Mouse (Mus musculus) liver (tissue): ENCODE results near the gene Traf3ip1.

Source experiments
- DNase-seq: peaks from one replicate; pipeline ENCODE4 v3.0.0-alpha.2; 2020; ENCODE audit warnings: mixed read lengths

Traf3ip1 gene

DNA sequence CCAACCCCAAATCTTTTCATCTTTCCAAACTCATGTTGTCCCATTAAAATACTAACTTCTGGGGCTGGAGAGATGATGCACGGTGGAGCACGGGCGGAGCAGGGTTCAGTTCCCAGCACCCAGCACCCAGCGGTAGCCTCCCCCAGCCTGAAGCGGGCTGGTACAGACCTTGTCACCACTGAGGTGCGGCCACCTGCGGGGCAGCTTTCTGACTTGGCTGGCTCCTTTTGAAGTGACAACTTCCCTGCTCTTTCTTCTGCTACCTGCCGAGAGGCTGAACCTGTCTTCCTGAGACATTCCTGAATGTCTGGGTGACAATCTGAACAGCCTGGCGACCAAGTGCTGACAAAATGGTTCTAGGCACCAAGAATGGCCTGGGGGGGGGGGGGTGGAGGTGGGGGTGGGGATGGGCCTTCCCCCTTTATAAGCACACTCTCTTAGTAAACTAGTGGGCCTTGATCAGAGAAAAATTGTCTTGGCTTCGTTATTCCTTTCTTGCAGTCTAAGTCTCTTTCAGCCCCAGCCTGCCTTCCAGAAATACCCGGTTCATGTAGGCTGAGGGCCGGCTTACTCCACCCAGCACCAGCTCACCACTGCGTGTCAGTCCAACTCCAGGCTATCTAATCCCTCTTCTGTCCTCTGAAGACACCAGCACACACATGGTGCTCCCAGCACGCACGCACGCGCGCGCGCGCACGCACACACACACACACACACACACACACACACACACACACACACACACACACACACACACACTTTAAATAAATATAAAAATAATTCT lies 43.5 kb downstream of the Traf3ip1 start:
- peak; percentile 73 for DNase-seq

DNA sequence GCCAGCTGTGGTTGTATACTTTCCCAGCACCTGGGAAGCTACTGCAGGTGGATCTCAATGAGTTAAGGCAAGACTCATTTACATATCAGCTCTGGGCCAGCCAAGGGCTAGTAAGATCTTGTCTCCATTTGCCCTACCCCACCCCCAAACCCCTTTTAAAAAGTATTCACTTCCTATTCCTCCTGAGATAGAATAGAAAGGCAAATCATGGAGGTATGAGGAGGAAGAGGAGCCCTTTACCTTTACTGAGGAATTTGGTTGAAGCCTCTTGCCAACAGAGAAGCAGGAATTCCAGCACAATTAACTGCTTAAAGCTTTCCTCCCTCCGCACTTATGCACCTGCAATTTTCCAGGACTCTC lies 44.1 kb downstream of the Traf3ip1 start:
- DNase-seq = peak; percentile 41

DNA sequence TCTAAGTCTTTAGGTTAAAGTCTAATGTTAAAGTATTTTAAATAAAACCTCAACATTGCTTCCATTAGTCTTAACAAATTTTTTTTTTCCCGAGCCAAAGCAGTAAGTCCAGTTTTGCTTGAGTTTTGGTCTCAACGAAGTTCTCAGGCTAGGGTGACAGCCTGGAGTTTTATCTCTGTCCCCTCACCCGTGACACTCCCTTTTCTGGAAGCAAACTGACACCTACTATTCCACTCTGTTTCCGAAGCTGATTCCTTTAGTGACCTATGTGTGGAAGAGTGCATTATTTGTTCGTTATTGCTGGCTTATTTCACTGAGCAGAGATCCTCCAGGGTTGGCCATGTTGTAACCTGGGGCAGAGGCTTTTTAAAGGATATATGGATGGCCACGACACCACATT lies 44.8 kb downstream of the Traf3ip1 start:
- DNase-seq = peak; percentile 58

DNA sequence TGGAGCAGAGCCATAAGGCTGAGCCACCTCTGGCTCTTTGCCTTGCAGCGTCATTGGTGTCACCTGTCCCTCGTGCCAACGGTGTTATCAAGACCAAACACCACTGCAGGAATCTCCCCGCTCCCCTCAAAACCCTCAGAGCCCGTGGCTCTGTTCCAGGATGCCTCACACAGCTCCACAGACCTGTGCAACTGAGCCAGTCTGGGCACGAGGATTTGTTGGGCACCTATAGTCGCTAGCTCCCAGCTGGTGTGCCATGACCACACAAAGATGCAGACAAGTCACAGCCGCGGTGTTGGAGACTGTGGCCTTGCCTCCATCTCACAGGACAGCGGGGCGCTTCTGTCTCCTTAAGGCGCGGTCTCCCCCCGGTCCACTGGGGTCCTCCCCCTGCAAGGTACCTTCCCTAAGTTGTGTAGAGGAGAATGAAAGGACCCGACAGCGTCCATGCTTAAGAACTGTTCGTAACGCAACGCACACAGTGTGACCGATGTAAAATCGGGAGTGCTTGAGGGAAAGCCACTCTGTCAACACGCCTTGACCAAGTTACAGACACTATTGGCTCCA lies 45.3 kb downstream of the Traf3ip1 start:
- peak; percentile 80 for DNase-seq

DNA sequence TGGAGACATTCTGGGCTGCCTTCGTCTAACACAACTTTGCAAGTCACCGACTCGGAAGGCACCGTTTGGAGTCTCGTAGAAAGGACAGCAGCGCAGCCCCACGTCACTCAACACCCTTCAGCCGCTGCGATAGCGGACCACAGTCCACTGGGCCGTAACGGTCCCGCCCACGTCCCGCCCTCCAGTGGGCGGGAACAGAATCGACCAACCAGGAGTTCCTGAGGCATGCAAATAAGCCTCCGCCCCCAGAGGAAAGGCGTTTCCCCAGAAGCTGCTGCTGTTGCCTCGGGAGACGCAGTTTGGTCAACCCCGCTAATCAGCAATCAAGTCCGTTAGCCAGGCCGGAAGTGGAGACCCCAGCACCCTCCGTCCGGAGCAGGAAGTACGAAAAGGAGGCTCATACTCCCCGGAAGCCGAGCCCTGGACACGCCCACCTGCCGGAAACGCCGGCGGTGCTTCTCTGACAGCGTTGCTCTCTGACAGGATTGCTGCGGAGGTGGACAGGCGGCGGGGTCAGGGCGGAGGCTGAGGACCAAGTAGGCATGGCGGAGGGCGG lies 45.9 kb downstream of the Traf3ip1 start, which contains the start of gene Asb1:
Gene Asb1, plus strand, starts transcription at position 274 of the 556 bp plus-strand sequence.
- DNase-seq = peak; percentile 99

DNA sequence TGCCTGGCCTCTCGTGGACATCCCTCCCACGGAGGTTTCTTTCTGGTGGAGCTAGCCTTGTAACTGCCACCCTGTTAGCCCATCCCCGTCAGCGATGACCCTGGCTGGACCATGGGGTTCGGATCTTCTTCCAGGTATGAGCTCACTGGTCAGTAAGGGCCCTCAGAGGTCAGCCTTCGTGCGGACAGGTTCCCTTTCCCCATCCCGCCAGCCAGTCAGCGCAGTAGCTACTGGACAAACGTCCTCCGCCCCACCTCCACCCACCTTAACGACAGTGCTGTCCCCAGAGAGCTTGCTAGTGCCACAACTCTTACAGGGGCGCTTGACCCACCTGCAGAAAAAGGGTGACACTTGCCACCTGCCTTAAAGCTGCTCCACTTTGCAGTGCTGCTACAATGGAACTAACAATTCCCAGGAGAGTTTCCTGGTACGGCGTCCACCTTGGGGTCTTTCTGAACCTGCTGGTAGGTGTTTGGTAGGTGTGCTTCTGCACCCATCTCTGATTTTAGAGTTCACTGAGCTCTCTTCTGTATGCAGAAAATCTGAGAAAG lies 46.7 kb downstream of the Traf3ip1 start:
- DNase-seq = peak; percentile 63

DNA sequence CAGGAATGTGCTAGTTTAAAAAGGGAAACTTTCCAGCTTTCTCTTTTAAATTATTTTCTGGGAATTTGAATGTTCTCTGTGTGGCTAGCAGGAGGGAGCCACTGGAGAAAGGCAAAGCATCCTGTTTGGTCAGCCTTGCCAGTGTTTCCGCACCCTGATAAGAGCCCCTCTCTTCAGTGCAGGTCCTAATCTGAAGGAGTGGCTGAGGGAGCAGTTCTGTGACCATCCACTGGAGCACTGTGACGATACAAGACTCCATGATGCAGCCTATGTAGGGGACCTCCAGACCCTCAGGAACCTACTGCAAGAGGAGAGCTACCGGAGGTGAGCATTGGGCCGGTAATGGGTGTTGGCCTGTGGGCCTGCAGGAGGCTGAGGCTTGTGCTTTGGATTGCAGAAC lies 49.5 kb downstream of the Traf3ip1 start:
- DNase-seq = peak; percentile 78

DNA sequence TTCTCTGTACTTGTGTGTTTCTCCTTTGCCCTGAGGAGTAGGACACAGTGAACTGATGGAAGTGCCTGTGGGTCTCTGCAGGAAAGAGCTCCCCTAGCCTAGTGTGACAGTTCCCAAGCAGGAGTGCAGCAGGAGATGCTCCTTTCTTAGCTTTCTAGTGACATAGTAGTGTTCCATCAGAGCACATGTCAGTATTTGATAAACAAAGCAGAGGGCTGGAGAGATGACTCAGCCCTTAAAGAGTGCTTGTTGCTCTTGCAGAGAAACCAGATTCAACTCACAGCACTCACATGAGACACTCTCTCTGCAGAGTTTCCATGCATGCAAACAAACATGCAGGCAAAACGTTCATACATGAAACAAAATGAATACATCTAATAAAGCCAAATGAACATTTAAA lies 50.8 kb downstream of the Traf3ip1 start:
- DNase-seq = peak; percentile 51

DNA sequence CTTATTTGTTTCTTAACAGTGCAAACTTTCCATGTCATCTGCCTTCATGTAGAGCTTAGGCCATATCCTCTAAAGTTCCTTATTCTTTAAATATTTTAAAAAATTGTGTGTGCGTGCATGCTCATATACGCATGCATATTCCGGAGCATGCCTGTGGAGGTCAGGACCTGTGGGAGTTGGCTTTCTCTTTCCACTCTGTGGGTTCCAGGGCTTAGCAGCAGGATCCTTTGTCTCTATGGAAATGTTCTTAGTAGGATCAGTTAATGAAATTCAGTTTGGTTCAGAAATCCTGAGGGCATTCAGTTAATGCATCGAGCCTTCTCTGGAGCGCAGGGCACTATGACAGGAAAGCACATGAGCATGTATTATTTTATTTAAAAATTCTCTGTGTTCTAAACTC lies 53.1 kb downstream of the Traf3ip1 start:
- DNase-seq = no peak

DNA sequence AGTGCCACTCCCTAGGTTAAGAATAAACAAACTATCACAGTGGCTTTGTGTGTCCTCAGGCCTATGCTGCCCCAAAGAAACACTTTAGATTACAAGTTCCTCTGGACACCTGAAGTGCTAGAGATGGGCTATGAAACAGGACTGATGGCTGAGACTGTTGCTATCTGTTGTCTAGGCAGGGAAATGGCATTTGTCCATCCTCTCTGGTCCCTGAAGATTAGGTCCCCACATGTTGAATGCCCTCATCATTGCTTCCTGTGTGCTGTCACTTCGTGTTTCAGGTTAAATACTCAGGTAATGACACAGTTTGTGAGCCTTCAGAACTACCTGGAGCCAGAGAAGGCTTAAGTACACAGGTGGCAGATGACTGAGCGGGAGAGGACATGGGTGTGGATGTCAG lies 54.6 kb downstream of the Traf3ip1 start:
- no peak for DNase-seq

DNA sequence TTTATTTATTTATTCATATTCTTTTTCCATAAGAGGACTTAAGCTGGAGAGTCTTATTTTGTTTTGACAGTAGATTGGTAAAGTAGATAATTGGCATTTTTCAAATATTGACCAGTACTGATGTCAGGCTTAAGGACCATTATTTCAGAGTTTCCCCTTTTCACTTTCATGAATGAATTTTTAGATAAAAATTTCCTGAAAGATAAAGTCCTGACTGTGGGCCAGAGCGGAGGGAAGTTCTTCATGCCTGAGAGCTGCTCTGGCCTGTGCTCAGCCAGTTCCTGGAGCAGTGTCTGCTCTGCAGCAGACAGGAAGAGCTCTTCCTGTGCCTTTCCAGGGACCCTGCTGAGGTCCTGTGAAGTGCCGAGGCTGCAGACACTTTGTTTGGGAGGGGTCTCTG lies 62.7 kb downstream of the Traf3ip1 start:
- no peak for DNase-seq

DNA sequence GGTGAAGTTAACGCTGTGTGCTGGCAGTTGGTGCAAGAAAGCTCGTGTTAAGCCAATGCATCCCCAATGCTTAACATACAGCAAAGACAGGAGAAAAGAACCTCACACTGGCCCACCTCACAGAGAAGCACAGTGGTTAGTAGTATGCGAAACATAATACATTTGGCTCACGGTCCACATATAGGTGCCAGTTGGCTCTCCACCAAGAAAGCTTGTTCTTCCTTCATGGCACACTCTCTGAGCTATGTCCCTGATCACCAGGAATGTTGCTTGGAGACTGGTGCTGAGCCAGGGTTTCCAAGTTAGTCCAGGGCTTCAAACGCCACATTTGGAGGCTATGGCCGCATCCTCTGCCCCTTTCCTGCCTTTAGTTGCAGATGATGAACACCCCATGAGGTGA lies 66.8 kb downstream of the Traf3ip1 start:
- no peak for DNase-seq

DNA sequence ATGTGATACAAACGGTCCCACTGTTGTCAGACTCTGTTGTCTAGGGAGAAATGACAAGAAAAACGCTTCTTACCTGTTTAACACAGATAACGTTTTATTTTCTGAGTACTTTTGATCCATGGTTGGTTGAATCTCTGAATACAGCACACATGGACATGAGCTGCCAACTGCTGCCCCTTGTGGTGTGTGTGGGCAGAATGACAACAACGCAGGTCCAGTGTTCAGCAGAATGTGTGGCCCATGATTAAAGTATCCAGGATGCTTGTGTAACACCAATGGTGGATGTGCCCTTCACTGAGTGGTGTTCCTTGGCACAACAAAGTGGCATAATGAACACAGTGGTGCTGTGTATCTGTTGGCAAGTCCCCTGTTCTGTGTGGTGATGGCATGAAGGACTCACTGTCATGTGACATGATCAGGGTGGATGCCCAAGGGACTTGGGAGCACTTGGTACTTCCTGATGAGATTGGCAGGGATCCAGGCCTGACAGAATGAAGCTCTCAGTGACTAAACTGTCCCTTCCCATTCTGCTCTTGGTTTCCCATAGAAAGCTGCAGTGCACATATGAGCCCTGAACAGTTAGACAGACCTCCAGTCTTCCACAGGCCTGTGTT lies 68.6 kb downstream of the Traf3ip1 start:
- DNase-seq = no peak

DNA sequence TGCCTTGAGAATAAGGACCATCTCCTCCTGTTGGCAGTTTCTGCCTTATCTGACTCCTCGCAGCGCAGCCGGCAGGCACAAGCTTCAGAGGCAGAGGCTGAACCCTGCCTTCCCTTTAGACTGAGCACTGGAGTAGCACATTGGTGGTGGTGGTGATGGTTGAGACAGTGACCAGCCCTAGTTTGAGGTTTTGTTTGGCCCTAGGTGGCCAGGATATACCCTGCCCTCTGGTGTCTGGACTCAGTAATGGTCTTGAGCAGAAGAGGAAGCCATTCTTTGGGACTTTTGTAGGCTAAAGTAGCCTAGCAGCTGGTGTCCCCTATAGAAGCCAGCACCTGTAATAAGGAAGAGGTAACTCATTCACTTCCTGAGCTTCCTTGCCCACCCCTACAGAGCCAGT lies 69.6 kb downstream of the Traf3ip1 start:
- peak; percentile 33 for DNase-seq

DNA sequence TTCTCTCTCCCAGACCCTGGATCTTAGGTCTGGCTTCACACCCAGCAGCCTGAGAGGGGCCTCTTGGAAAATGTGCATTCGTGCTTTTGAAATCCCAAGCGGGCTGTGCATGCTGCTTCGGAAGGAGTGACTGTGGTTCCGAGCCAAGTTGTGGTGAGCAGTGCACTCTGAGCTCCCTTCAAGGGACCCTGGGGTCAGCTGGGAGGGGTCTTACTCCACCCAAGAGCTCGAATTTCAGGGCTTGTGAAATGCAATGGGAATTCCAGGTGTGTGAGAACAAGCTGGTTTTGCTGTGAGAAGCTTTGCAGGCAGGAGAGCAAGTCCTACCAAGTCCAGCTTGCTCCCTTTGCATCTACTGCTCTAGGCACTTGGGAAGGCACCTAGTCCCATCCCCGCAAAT lies 70.2 kb downstream of the Traf3ip1 start:
- DNase-seq = no peak

DNA sequence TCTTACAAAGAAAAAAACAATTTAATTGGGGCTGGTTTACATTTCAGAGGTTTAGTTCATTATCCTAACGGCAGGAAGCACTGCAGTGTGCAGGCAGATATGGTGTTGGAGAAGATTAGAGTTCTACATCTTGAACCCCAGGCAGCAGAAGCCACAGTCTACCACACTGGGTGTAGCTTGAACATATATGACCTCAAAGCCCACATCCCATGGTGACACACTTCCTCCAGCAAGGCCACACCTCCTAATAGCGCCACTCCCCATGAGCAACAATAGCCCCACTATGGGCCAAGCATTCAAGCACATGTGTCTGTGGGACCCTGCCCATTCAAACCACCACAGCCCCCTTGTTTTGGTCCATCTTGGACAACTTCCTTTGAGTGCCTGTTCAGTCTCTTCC lies 72.8 kb downstream of the Traf3ip1 start:
- DNase-seq = no peak

DNA sequence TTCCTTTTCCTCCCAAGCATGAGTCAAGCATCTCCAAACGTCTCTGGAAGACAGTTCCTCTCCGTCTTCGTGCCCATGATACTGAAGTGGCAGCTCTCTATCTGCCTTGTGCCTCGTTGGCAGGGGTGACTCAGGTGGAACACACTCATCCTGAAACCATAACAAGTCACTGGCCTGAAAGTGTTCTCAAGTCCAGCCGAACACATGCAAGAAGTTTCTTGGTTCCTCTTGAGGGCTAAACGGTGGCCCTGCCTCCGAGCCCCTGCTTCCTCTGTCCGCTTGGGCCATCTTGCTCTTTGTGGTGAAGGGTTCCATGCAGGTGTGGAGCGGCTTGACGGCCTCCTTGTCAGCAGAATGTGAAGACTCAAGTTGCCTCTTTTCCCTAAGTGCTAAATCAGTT lies 78.0 kb downstream of the Traf3ip1 start:
- no peak for DNase-seq

DNA sequence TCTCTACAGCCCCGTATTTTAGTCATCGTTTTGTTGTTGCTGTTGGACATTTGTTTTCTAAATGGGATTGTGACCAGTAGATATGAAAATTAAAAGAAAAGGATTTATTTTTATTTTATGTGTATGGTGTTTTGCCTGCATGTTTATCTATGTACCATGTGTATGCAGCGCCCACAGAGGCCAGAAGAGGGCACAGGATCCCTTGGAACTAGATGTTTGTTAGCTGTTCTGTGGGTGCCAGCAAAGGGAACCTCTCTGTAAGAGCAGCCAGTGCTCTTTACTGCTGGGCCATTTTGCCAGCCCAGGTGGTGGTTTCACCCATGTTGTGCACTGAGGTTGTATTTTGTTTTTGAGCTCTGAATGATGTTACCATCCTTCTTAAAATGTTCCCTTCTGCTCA lies 79.8 kb downstream of the Traf3ip1 start:
- DNase-seq = peak; percentile 32

DNA sequence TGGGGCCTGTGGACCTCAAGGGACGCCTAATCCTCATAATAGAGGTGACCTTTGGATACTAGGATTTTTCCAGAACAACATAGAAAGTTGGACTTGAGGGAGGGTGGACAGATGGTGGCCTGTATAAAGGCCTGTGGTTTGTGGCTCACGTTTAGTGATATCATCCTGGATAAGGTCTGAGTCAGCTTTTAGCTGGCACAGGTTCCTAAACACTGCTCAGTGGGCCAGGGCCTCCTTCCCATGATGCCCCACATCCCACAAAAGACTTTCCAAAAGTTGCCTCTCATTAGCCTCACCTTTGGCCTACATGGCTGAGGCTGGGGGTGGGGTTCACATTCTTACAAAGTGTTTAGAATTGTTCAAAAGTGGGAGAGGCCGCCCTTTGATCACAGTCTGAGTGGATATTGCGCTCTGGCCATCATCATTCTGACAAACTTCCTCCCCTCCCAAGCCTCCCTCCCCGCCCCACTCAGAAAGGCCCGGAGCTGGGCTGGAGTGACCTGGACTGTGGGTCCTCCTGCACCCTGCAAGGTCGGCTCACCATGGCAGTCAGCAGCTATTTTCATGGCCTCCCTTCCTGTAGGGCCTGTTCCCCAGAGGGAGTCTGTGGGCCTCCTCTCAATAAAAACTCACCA lies 83.6 kb downstream of the Traf3ip1 start:
- no peak for DNase-seq
